Mouse (Mus musculus) cerebellum, adult 2 months (tissue): ENCODE measurements around the gene Tmed9. TPM values are rescaled to one million over a fixed set of nuclear protein-coding genes. Genes with fewer than 3 reads are reported as not detected.

Experiments used
- DNase-seq, 2 experiments: peaks; one replicate each; pipeline ENCODE4 v3.0.0; 2021
- H3K27ac ChIP-seq: fragments of 200-500 bp; 2 replicates; pipeline ENCODE4 v1.5.1; 2012; ENCODE audit warnings: low read length, control low read depth, inconsistent platforms; ENCODE audit not compliant: insufficient read depth
- H3K27me3 ChIP-seq: fragments of 200-500 bp; 2 replicates; pipeline ENCODE4 v1.6.1; 2012; ENCODE audit warnings: inconsistent platforms, mild to moderate bottlenecking, low read length, moderate library complexity; ENCODE audit not compliant: control insufficient read depth, insufficient read depth
- H3K4me1 ChIP-seq: fragments of 200-500 bp; 2 replicates; pipeline ENCODE4 v1.6.1; 2011; ENCODE audit warnings: low read length; ENCODE audit not compliant: control insufficient read depth, insufficient read depth
- H3K4me3 ChIP-seq: fragments of 200-500 bp; replicated peaks from 2 replicates; pipeline ENCODE3; 2011; ENCODE audit warnings: mild to moderate bottlenecking, low read depth, low read length, control low read depth; ENCODE audit not compliant: insufficient read depth
- CTCF ChIP-seq: fragments of 200-500 bp; IDR thresholded peaks from 2 replicates; pipeline ENCODE4 v1.5.1; 2011; ENCODE audit warnings: low read depth, mild to moderate bottlenecking, control low read depth, low read length, moderate library complexity, borderline replicate concordance; ENCODE audit not compliant: insufficient read depth
- POLR2A ChIP-seq: fragments of 200-500 bp; IDR thresholded peaks from 2 replicates; pipeline ENCODE4 v1.6.1; 2011; ENCODE audit warnings: low read length, control low read depth, borderline replicate concordance; ENCODE audit not compliant: insufficient read depth
- WGBS: fragments of 180-500 bp; shearing (Covaris S2); methylation state at CpG from one replicate; pipeline ENCODE4 v1.1.7; 2018; 5-methylcytosine and 5-hydroxymethylcytosine counted together
- polyA plus RNA-seq: library from polyadenylated mRNA; depleted of rRNA; stranded (reverse); fragments of >200 nt; gene quantifications from 2 replicates; pipeline ENCODE4 v1.2.3, GENCODE M21; 2012; rRNA removed

The Tmed9 gene
- polyA plus RNA-seq = 107 and 113 TPM in 2 replicates

- Histone ChIP-seq H3K27ac (no peak within 1 kb of the TSS), H3K4me1 (peaks cover 9% of the 10 kb centered on the region), H3K27me3 (no peaks in the 10 kb centered on the region), H3K4me3 (no peak within 1 kb of the TSS)
- WGBS = 100% methylated on average over 2 of the region's 2 CpGs
- TF ChIP-seq CTCF (no peak), POLR2A (no peak)
- DNase-seq = no peak
Observed at GRCm38 (mm10) chr13:55573432-55573831, at the start of gene Tmed9. Tmed9 (plus strand) TSS chr13:55573732.

GRCm38 (mm10) chr13:55523951-55524600 is 49.5 kb upstream of the Tmed9 start:
- no peak for DNase-seq
- Histone ChIP-seq H3K27me3 (no peaks in the 10 kb centered on the region), H3K4me3 (no peak overlapping the region), H3K4me1 (no peaks in the 10 kb centered on the region), H3K27ac (no peak overlapping the region)
- WGBS = 85% methylated on average over 23 of the region's 23 CpGs
- TF ChIP-seq POLR2A (no peak), CTCF (no peak)

- Histone ChIP-seq H3K4me3 (no peak overlapping the region), H3K27ac (no peak overlapping the region), H3K27me3 (no peaks in the 10 kb centered on the region), H3K4me1 (no peaks in the 10 kb centered on the region)
- no peak for DNase-seq
- WGBS = 74% methylated on average over 16 of the region's 16 CpGs
- TF ChIP-seq CTCF = no peak
- TF ChIP-seq POLR2A = no peak
Observed at GRCm38 (mm10) chr13:55525733-55526553, 47.6 kb upstream of the Tmed9 start.

GRCm38 (mm10) chr13:55527212-55527611 is 46.3 kb upstream of the Tmed9 start:
- 32% methylated on average over 16 of the region's 16 CpGs for WGBS
- H3K27me3 ChIP-seq = no peaks in the 10 kb centered on the region
- no peak overlapping the region for H3K4me3 ChIP-seq
- no peaks in the 10 kb centered on the region for H3K4me1 ChIP-seq
- no peak overlapping the region for H3K27ac ChIP-seq
- DNase-seq = no peak
- TF ChIP-seq CTCF (no peak), POLR2A (no peak)

- no peak overlapping the region for H3K4me3 ChIP-seq
- H3K4me1 ChIP-seq = no peaks in the 10 kb centered on the region
- TF ChIP-seq POLR2A = no peak
- TF ChIP-seq CTCF = no peak
- H3K27me3 ChIP-seq = no peaks in the 10 kb centered on the region
- no peak overlapping the region for H3K27ac ChIP-seq
- no peak for DNase-seq
- 71% methylated on average over 18 of the region's 18 CpGs for WGBS
Observed at GRCm38 (mm10) chr13:55527834-55528772, 45.4 kb upstream of the Tmed9 start.

- Histone ChIP-seq H3K4me1 (no peaks in the 10 kb centered on the region), H3K27me3 (no peaks in the 10 kb centered on the region), H3K27ac (no peak within 1 kb of the TSS), H3K4me3 (no peak within 1 kb of the TSS)
- WGBS = 75% methylated on average over 8 of the region's 8 CpGs
- TF ChIP-seq CTCF = no peak
- TF ChIP-seq POLR2A = no peak
- DNase-seq = no peak
Observed at GRCm38 (mm10) chr13:55529198-55529915, 44.2 kb upstream of the Tmed9 start, which contains the start of gene Dok3. Dok3 (minus strand) TSS chr13:55529296.

GRCm38 (mm10) chr13:55535191-55535590 is 38.3 kb upstream of the Tmed9 start:
- no peak for TF ChIP-seq CTCF
- TF ChIP-seq POLR2A = no peak
- no peak for DNase-seq
- H3K4me3 ChIP-seq = peak overlapping the region; percentile 84
- 89% methylated on average over 15 of the region's 15 CpGs for WGBS
- no peak overlapping the region for H3K27ac ChIP-seq
- no peaks in the 10 kb centered on the region for H3K27me3 ChIP-seq
- H3K4me1 ChIP-seq = peaks cover 7% of the 10 kb centered on the region
